Mouse (Mus musculus) kidney, adult 2 months (tissue): Measurements from ENCODE around the gene 1600014C23Rik. TPM values are rescaled to one million over a fixed set of nuclear protein-coding genes. Genes with fewer than 3 reads are reported as not detected.

Experiments
- DNase-seq: peaks from one replicate; pipeline ENCODE4 v3.0.0; 2021
- H3K27ac ChIP-seq: fragments of 200-500 bp; 2 replicates; pipeline ENCODE4 v1.5.1; 2012; ENCODE audit warnings: low read depth, low read length, control low read depth, inconsistent platforms; ENCODE audit not compliant: insufficient read depth
- H3K27me3 ChIP-seq: fragments of 200-500 bp; replicated peaks from 2 replicates; pipeline ENCODE4 v1.6.1; 2012; ENCODE audit warnings: mild to moderate bottlenecking, moderate library complexity, low read length, inconsistent platforms; ENCODE audit not compliant: control insufficient read depth, insufficient read depth
- H3K36me3 ChIP-seq: fragments of 200-500 bp; 2 replicates; pipeline ENCODE4 v1.6.1; 2012; ENCODE audit warnings: mild to moderate bottlenecking, moderate library complexity, low read length, inconsistent platforms; ENCODE audit not compliant: control insufficient read depth, insufficient read depth
- H3K4me1 ChIP-seq: fragments of 200-500 bp; 2 replicates; pipeline ENCODE4 v1.6.1; 2011; ENCODE audit warnings: low read length; ENCODE audit not compliant: control insufficient read depth, insufficient read depth
- H3K4me3 ChIP-seq: fragments of 200-500 bp; 2 replicates; pipeline ENCODE4 v1.5.1; 2011; ENCODE audit warnings: mild to moderate bottlenecking, low read depth, low read length, control low read depth; ENCODE audit not compliant: insufficient read depth
- CTCF ChIP-seq: fragments of 200-500 bp; conservative IDR thresholded peaks from 2 replicates; pipeline ENCODE4 v1.5.1; 2011; ENCODE audit warnings: low read depth, mild to moderate bottlenecking, control low read depth, low read length, moderate library complexity, mixed read lengths; ENCODE audit not compliant: insufficient read depth, insufficient read length
- POLR2A ChIP-seq: fragments of 200-500 bp; IDR thresholded peaks from one replicate; pipeline ENCODE4 v1.6.1; 2011; ENCODE audit warnings: low read depth, low read length, control low read depth
- WGBS: fragments of 180-500 bp; shearing (Covaris S2); methylation state at CpG from one replicate; pipeline ENCODE4 v1.1.7; 2018; 5-methylcytosine and 5-hydroxymethylcytosine counted together
- polyA plus RNA-seq: library from polyadenylated mRNA; depleted of rRNA; stranded (reverse); fragments of >200 nt; gene quantifications from 2 replicates; pipeline ENCODE4 v1.2.3, GENCODE M21; 2012

The 1600014C23Rik gene
- polyA plus RNA-seq, 1 experiment: not detected

DNA sequence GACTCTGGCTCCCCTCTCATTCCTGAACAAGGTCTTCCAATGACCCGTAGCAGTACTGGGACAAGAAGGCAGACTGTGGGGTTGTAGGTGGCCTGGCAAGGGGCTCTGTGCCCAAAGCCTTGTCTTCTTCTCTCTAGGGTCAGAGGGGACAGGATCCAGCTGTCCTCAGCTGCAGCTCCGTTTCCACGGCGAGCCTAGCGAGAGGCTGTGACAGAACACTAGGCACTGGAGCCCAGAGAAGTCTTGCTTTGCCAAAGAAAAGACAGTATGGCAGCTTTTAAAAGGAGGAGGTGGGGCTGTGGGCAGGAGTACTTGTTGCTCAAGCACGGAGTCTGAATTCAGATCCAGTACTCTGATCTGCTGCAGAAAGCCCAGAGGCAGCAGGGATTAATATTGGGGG is 36.8 kb upstream of the 1600014C23Rik start:
- Histone ChIP-seq H3K27me3 (no peaks in the 10 kb centered on the region), H3K4me3 (no peak overlapping the region), H3K27ac (no peak overlapping the region), H3K4me1 (no peaks in the 10 kb centered on the region), H3K36me3 (no peaks in the 10 kb centered on the region)
- TF ChIP-seq POLR2A (no peak), CTCF (no peak)
- 57% methylated on average over 6 of the region's 6 CpGs for WGBS
- DNase-seq: peak; percentile 12

DNA sequence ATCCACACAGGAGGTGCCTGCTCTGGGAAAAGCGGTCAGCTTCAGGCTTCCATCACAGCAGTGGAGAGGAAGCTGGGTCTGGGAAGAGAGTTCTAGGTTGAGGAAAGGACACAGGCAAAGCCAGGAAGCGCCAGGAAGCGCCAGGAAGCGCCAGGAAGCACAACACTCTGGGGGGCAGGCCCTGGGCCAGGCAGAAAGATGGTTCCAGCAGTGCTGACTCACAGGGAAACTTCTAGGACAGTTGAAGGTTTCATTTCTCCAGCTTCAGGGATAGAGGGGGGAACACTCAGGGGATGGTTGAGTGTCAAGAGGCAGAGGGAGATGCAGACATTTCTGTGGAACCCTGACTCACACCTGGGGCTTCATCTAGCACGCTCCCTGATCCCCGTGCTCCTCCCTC is 36.2 kb upstream of the 1600014C23Rik start:
- Histone ChIP-seq H3K27ac (no peak overlapping the region), H3K27me3 (no peaks in the 10 kb centered on the region), H3K4me1 (no peaks in the 10 kb centered on the region), H3K36me3 (no peaks in the 10 kb centered on the region), H3K4me3 (no peak overlapping the region)
- 73% methylated on average over 6 of the region's 6 CpGs for WGBS
- peak; percentile 36 for DNase-seq
- TF ChIP-seq CTCF (no peak), POLR2A (no peak)

DNA sequence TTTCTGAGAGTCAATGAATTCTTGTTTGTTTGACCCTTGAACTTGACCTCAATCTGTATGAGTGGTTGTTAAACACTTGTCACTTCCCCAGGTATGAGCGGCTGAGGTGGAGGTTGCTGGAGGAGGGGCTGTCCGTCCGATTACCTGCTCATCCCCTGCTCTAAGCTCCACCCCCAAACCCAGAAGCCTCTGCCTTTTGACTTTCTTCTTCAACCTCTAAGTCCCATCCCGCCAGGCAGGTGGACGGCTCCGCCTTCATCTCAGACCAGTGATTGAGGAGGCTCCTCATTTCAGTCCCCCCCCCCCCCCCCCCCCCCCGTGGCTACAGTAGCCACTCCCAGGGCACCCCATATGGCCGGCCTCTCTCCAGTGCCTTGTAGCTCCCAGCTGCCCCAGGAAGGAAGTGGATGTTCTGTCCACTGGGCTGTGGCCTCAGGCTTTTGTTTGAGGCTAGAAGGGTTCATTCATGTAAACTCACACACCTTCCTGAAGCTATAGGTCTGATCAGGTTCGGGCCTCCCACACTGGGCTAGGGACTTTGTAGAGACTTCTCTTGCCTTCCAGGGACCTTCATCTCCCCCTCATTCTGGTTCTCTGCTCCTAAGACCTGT is 34.0 kb upstream of the 1600014C23Rik start:
- no peaks in the 10 kb centered on the region for H3K4me1 ChIP-seq
- no peaks in the 10 kb centered on the region for H3K27me3 ChIP-seq
- 56% methylated on average over 9 of the region's 9 CpGs for WGBS
- H3K4me3 ChIP-seq: no peak overlapping the region
- H3K36me3 ChIP-seq: no peaks in the 10 kb centered on the region
- no peak for DNase-seq
- no peak overlapping the region for H3K27ac ChIP-seq
- TF ChIP-seq CTCF (no peak), POLR2A (no peak)

DNA sequence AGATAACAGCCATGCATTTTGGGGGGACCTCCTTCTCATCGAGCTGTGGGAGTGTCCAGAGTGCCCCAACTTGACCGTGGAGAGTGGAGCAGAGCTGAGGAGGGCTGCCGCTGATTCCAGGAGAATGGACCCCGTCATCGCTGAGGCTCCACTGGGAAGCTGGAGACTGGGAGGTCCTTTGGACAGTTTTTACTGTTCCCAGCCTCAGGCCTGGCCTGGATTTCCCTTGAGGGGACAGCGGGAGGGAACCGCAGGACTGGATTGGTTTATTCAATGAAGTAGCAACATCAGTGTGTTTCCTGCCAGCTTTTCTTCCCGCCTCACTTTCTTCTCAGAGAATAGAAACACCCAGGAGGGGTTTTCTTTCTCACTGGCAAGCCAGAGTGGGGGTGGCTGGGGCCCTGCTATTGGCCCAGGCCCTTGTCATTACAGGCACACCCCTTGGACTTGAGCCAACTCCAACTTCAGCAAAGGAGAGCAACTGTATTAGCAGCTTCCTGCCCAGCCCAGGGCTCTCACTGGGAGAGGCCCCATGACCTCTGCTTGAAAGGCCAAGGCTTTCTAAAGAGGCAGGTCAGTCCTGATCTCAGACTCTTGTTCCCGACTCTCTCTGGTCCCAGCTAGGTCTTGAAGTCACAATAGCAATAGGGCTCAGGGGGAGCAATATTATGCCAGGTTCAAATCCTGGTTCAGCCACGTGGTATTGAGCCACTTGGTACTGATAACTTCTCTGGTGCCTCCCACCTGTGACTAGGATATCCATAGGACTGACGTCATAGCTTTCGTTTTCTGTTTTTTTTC is 33.3 kb upstream of the 1600014C23Rik start:
- 15% methylated on average over 12 of the region's 12 CpGs for WGBS
- H3K27me3 ChIP-seq: no peaks in the 10 kb centered on the region
- H3K4me1 ChIP-seq: no peaks in the 10 kb centered on the region
- H3K4me3 ChIP-seq: no peak overlapping the region
- peak; percentile 95 for DNase-seq
- no peaks in the 10 kb centered on the region for H3K36me3 ChIP-seq
- peak overlapping the region; percentile 52 for H3K27ac ChIP-seq
- TF ChIP-seq CTCF (no peak), POLR2A (no peak)

DNA sequence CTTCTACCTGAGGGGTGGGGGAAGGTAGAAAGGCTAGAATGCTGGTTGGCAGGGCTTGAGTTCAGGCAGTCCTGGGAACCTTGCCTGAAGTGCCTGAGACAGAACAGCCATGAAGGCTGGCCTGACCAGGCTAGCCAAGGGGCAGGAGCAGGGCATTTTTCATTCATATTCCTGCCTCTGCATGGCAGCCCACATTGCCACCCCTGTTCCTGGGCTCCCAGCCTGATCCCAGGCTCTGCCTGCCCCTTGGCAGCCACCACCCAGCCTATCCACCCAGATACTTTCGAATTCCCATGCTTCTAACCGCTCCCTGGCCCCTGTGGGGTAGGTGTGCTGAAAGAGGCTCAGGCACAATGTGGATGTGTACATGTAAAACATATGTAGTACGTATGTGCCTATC is 32.3 kb upstream of the 1600014C23Rik start:
- H3K27ac ChIP-seq: no peak overlapping the region
- no peaks in the 10 kb centered on the region for H3K36me3 ChIP-seq
- no peak for DNase-seq
- WGBS: 92% methylated on average over 3 of the region's 3 CpGs
- H3K4me3 ChIP-seq: no peak overlapping the region
- TF ChIP-seq POLR2A (no peak), CTCF (no peak)
- no peaks in the 10 kb centered on the region for H3K4me1 ChIP-seq
- no peaks in the 10 kb centered on the region for H3K27me3 ChIP-seq

DNA sequence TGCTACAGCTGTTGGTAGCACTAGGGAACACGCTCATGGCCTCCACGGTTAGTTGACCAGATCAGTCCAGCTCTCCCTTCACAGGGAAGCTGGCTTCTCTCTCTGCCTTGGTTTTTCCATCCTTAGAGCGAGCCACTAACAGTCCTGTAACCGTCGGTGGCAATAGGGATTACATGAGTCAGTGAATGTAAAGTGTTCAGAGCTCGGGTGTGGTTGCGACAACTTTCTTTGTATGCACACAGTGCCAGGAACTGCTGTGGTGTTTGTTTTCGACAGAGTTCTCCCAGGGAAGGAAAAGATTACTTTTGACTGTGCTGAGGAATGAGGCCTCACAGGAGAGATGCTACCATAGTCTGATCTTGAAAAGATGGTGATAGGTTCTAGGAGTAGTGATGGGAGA is 29.5 kb upstream of the 1600014C23Rik start:
- Histone ChIP-seq H3K4me1 (no peaks in the 10 kb centered on the region), H3K4me3 (no peak overlapping the region), H3K36me3 (no peaks in the 10 kb centered on the region), H3K27me3 (no peaks in the 10 kb centered on the region), H3K27ac (no peak overlapping the region)
- WGBS: 72% methylated on average over 8 of the region's 8 CpGs
- no peak for DNase-seq
- no peak for TF ChIP-seq CTCF
- TF ChIP-seq POLR2A: no peak

DNA sequence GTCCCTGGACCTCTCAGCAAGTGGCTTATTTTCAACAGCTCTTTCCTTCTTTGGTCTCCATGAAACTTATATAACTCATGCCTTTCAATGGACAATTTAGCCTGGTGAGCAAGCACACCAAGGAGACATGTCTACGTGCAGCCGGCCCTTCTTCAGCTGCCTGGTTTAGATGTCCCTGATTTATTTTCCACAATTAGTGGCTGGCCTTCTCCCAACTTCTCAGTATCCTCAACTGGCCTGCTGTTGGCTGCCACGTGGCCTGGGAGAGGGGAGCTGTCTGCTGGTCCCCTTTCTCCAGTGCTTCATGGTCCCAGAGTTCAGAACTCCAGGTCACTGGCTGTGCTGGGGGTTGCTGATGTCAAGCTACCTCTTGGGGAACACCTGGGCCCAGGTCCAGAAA is 28.3 kb upstream of the 1600014C23Rik start:
- Histone ChIP-seq H3K27ac (no peak overlapping the region), H3K4me3 (no peak overlapping the region), H3K36me3 (no peaks in the 10 kb centered on the region), H3K4me1 (no peaks in the 10 kb centered on the region), H3K27me3 (no peaks in the 10 kb centered on the region)
- DNase-seq: no peak
- 63% methylated on average over 3 of the region's 3 CpGs for WGBS
- no peak for TF ChIP-seq POLR2A
- no peak for TF ChIP-seq CTCF
